Mouse (Mus musculus) embryonic fibroblast, embryonic 13.5 days (primary cell): ENCODE measurements around the gene Ap2a1.

Experiments
- CTCF ChIP-seq: IDR thresholded peaks from 2 replicates; pipeline ENCODE4 v1.5.1; 2011; ENCODE audit warnings: mild to moderate bottlenecking, control low read depth, low read length, moderate library complexity, borderline replicate concordance; ENCODE audit not compliant: insufficient read depth
- POLR2A ChIP-seq: IDR thresholded peaks from 2 replicates; pipeline ENCODE4 v1.6.1; 2011; ENCODE audit warnings: low read depth, mild to moderate bottlenecking, control low read depth, low read length, moderate library complexity

DNA sequence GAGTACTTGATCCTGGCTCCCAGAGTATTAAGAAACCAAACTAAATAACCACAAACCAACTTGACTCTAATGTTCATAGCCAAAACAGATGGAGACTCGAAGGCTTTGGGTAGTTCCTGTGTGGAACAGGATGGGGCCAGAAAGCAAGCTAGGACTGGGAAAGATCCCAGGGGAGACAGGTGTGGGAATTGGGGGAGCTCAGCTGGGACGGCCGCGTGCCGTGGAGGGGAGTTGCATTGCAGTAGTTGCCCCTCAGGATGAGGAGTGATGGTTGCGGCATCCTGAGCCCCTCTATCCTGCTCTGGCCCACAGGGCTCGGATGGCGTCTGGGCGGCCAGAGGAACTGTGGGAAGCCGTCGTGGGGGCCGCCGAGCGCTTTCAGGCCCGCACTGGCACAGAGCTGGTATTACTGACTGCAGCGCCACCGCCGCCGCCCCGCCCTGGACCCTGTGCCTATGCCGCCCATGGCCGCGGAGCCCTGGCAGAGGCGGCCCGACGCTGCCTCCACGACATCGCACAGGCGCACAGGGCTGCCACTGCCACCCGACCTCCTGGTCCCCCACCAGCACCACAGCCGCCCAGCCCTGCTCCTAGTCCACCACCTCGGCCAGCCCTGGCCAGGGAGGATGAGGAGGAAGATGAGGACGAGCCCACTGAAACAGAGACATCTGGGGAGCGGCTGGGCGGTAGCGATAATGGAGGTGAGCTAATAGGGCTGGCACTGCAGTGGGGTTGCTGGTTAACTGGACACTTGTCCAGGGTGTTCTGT, 76.9 kb downstream of the Ap2a1 start:
- no peak for TF ChIP-seq CTCF
- no peak; the same call in 1 of the 2 replicates for TF ChIP-seq POLR2A
